Mouse (Mus musculus): ENCODE results near the gene Naa16.

DNA sequence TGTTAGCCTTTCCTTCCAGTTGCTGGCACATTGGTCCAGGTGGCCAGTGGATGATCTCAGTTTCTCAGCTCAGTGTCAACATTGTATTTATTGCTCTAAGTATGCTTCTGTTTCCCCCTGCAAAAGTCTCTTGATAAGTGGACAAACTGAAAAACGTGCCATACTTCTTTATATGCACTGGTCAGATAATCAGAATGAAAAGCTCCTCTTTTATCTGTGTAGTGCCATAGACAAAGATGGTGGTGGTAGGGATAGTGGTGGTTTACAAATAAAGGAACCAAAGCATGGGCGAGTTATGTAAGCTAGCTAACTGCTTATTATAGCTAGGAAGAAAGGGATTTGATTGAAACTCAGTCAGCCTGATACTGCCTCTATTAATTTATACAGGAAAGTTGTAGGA lies 17.1 kb upstream of the Naa16 start:
- TF ChIP-seq CTCF (conservative IDR thresholded peaks at IDR 0.05; ENCODE audit: low read length) (no peak), POU5F1 (IDR thresholded peaks at IDR 0.05; ENCODE audit: borderline replicate concordance, low read length) (no peak)

All from E14TG2a.4 (cell line).